Mouse (Mus musculus) intestine, embryonic 15.5 days (tissue): ENCODE results near the gene Chmp4b. TPM values are rescaled to one million over a fixed set of nuclear protein-coding genes. Genes with fewer than 3 reads are reported as not detected.
A peak's percentile ranks its signal among the peaks of the same experiment; 100 is the strongest.

Experiments
- ATAC-seq: fragments of 200-750 bp; cut with Nextera tagmentation; 2 replicates; pipeline ENCODE4 v1.8.0; 2017; ENCODE audit warnings: moderate TSS enrichment, moderate library complexity
- H3K27ac ChIP-seq: fragments of 300-500 bp; sonication (generic); 2 replicates; pipeline ENCODE4 v1.5.1; 2015; ENCODE audit warnings: mild to moderate bottlenecking, inconsistent platforms
- H3K27me3 ChIP-seq: fragments of 300-500 bp; sonication (generic); replicated peaks from 2 replicates; pipeline ENCODE4 v1.6.1; 2015; ENCODE audit warnings: inconsistent platforms
- H3K36me3 ChIP-seq: fragments of 300-500 bp; sonication (generic); 2 replicates; pipeline ENCODE4 v1.6.1; 2015; ENCODE audit warnings: inconsistent platforms
- H3K4me1 ChIP-seq: fragments of 300-500 bp; sonication (generic); replicated peaks from 2 replicates; pipeline ENCODE4 v1.6.1; 2015; ENCODE audit warnings: inconsistent platforms
- H3K4me2 ChIP-seq: fragments of 300-500 bp; sonication (generic); replicated peaks from 2 replicates; pipeline ENCODE4 v1.6.1; 2015; ENCODE audit warnings: mild to moderate bottlenecking, inconsistent platforms
- H3K4me3 ChIP-seq: fragments of 300-500 bp; sonication (generic); replicated peaks from 2 replicates; pipeline ENCODE4 v1.5.1; 2015; ENCODE audit warnings: inconsistent platforms
- H3K9ac ChIP-seq: fragments of 300-500 bp; sonication (generic); 2 replicates; pipeline ENCODE4 v1.6.1; 2015; ENCODE audit warnings: inconsistent platforms
- H3K9me3 ChIP-seq: fragments of 300-500 bp; sonication (generic); 2 replicates; pipeline ENCODE4 v1.6.1; 2016; ENCODE audit warnings: inconsistent platforms
- WGBS: fragments of 180-500 bp; shearing (Covaris S2); methylation state at CpG from one replicate; pipeline ENCODE4 v1.1.7; 2015; 5-methylcytosine and 5-hydroxymethylcytosine counted together
- polyA plus RNA-seq: library from polyadenylated mRNA; unstranded; fragments of >200 nt; fragmentation: Nextera tagmentation; extraction: Ambion mirVana; gene quantifications from 2 replicates; pipeline ENCODE4 v1.2.1, GENCODE M21; 2015

Gene Chmp4b
- polyA plus RNA-seq, 1 experiment from 2014 or later = 36.3 TPM

GRCm38 (mm10) chr2:154735986-154736385 lies 84.5 kb downstream of the Chmp4b start:
- 65% methylated on average over 7 of the region's 7 CpGs for WGBS
- H3K4me1 ChIP-seq = peaks cover 7% of the 10 kb centered on the region; the same call in 1 of the 2 replicates
- no peak overlapping the region for H3K4me3 ChIP-seq
- H3K4me2 ChIP-seq = no peak overlapping the region
- ATAC-seq = peak; percentile 45; the same call in 1 of the 2 replicates
- H3K27me3 ChIP-seq = no peaks in the 10 kb centered on the region
- no peaks in the 10 kb centered on the region for H3K36me3 ChIP-seq
- no peaks in the 10 kb centered on the region for H3K9me3 ChIP-seq
- H3K9ac ChIP-seq = no peak overlapping the region
- no peak overlapping the region for H3K27ac ChIP-seq

GRCm38 (mm10) chr2:154738621-154739020 lies 87.1 kb downstream of the Chmp4b start:
- Histone ChIP-seq H3K4me3 (no peak overlapping the region), H3K4me1 (peaks cover 2% of the 10 kb centered on the region; the same call in 1 of the 2 replicates), H3K27me3 (no peaks in the 10 kb centered on the region), H3K9me3 (no peaks in the 10 kb centered on the region), H3K36me3 (no peaks in the 10 kb centered on the region), H3K4me2 (no peak overlapping the region), H3K9ac (no peak overlapping the region), H3K27ac (no peak overlapping the region)
- no peak for ATAC-seq
- 82% methylated on average over 5 of the region's 5 CpGs for WGBS

GRCm38 (mm10) chr2:154742911-154743819 lies 91.7 kb downstream of the Chmp4b start:
- Histone ChIP-seq H3K27me3 (no peaks in the 10 kb centered on the region), H3K4me3 (no peak overlapping the region), H3K27ac (no peak overlapping the region), H3K9ac (no peak overlapping the region), H3K9me3 (no peaks in the 10 kb centered on the region), H3K4me2 (no peak overlapping the region), H3K36me3 (no peaks in the 10 kb centered on the region), H3K4me1 (no peaks in the 10 kb centered on the region)
- ATAC-seq = no peak
- WGBS = 67% methylated on average over 10 of the region's 10 CpGs

GRCm38 (mm10) chr2:154743915-154744314 lies 92.4 kb downstream of the Chmp4b start:
- H3K4me1 ChIP-seq = peaks cover 2% of the 10 kb centered on the region
- no peak overlapping the region for H3K4me3 ChIP-seq
- H3K9me3 ChIP-seq = no peaks in the 10 kb centered on the region
- H3K4me2 ChIP-seq = no peak overlapping the region
- no peak for ATAC-seq
- H3K36me3 ChIP-seq = no peaks in the 10 kb centered on the region
- H3K27me3 ChIP-seq = no peaks in the 10 kb centered on the region
- WGBS = 72% methylated on average over 4 of the region's 4 CpGs
- H3K9ac ChIP-seq = no peak overlapping the region
- H3K27ac ChIP-seq = no peak overlapping the region

Other genes with a start within 250 kb of the Chmp4b start
- 4.6 and 5.0 TPM in 2 replicates for gene Snta1, start 243.6 kb upstream of the Chmp4b start, polyA plus RNA-seq
- gene Cbfa2t2, start 215.2 kb upstream of the Chmp4b start, polyA plus RNA-seq = 25.4 and 26.3 TPM in 2 replicates
- 0.52 and 0.57 TPM in 2 replicates for gene 1700003F12Rik, start 104.6 kb upstream of the Chmp4b start, polyA plus RNA-seq
- 0.15 TPM in 1 of 2 replicates, not detected in the other for gene Actl10, start 99.9 kb upstream of the Chmp4b start, polyA plus RNA-seq
- gene Necab3, start 92.8 kb upstream of the Chmp4b start, polyA plus RNA-seq = 1.2 TPM in 2 replicates
- 16.7 and 18.7 TPM in 2 replicates for gene E2f1, start 81.8 kb upstream of the Chmp4b start, polyA plus RNA-seq
- gene Pxmp4, start 48.0 kb upstream of the Chmp4b start, polyA plus RNA-seq = 28.0 and 32.9 TPM in 2 replicates
- gene Zfp341, start 38.4 kb upstream of the Chmp4b start, polyA plus RNA-seq = 0.69 and 1.0 TPM in 2 replicates
- gene 4930519P11Rik, start 38.3 kb upstream of the Chmp4b start, polyA plus RNA-seq = not detected in 2 replicates
- gene Gm14214, start 118.3 kb downstream of the Chmp4b start, polyA plus RNA-seq = not detected in 2 replicates
- gene Raly, start 139.4 kb downstream of the Chmp4b start, polyA plus RNA-seq = 31.6 and 34.6 TPM in 2 replicates
- gene a, start 139.7 kb downstream of the Chmp4b start, polyA plus RNA-seq = 0.63 and 0.73 TPM in 2 replicates
- gene Eif2s2, start 241.2 kb downstream of the Chmp4b start, polyA plus RNA-seq = 87.5 and 106 TPM in 2 replicates